7 mouse cellular contexts compared by ENCODE assay signal in the genomic region with DNA sequence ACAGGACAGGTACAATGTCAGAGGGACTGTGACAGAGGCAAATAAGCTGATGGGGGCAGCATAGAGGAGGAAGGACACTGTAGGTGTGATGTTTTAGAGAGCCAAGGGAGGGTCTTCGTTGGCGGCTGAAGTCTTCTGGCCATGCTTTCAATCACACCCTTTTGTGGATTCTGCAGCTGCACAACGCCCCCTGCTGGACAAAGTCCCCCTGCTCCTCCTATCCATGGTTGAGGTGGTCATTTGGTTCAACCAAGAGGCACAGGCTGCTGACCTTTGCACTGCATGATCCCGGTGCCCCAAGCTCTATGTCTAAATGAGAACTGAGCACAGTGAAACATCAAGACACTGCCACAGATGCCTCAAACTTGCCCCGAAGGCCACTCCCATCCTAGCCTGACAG. TPM values are rescaled to one million over a fixed set of nuclear protein-coding genes. Genes with fewer than 3 reads are reported as not detected.
DNase-seq lines count a peak whose midpoint lies in the region; ATAC-seq and TF ChIP-seq lines count a peak whose summit lies in the region.

No protein-coding gene starts in this region.

- no peaks in the 10 kb centered on the region for H3K4me1 ChIP-seq in liver, adult 2 months (ENCODE audit: control insufficient read depth, insufficient read depth, low read length)
- no peaks in the 10 kb centered on the region for H3K4me1 ChIP-seq in liver, embryonic 12.5 days

- no peak overlapping the region for H3K4me3 ChIP-seq in liver, adult 2 months (ENCODE audit: insufficient read depth, low read depth, low read length)
- no peak overlapping the region for H3K4me3 ChIP-seq in liver, embryonic 12.5 days

- H3K27ac ChIP-seq in liver, adult 2 months (replicated peaks; ENCODE audit: insufficient read depth, low read depth, low read length): no peak overlapping the region
- no peak overlapping the region for H3K27ac ChIP-seq in liver, embryonic 12.5 days

- no peak overlapping the region for H3K4me2 ChIP-seq in liver, embryonic 12.5 days

- intact Hi-C loops in left cerebral cortex, postnatal 4 days (cut with DNase I): no loop called here

- no peaks in the 10 kb centered on the region for H3K9me3 ChIP-seq in liver, embryonic 12.5 days (replicated peaks)

- TF ChIP-seq CTCF in liver, adult 2 months (IDR thresholded peaks at IDR 0.05; ENCODE audit: low read depth, low read length): peak; percentile 60

- H3K36me3 ChIP-seq in liver, adult 2 months (ENCODE audit: control insufficient read depth, insufficient read depth, low read length): no peaks in the 10 kb centered on the region
- no peaks in the 10 kb centered on the region for H3K36me3 ChIP-seq in liver, embryonic 12.5 days

- no peaks in the 10 kb centered on the region for H3K79me2 ChIP-seq in liver, adult 2 months (ENCODE audit: control insufficient read depth, insufficient read depth, low read length)

- WGBS in liver, adult 2 months: 31% methylated on average over 5 of the region's 5 CpGs
- WGBS in liver, embryonic 12.5 days (ENCODE audit: insufficient replicate concordance): 35% methylated on average over 5 of the region's 5 CpGs

- H3K9ac ChIP-seq in liver, adult 2 months (ENCODE audit: low read depth, low read length): no peak overlapping the region
- no peak overlapping the region for H3K9ac ChIP-seq in liver, embryonic 12.5 days

- ATAC-seq in liver, embryonic 12.5 days: no peak

- H3K27me3 ChIP-seq in liver, adult 2 months (ENCODE audit: control insufficient read depth, insufficient read depth, low read length): no peaks in the 10 kb centered on the region
- peaks cover 40% of the 10 kb centered on the region for H3K27me3 ChIP-seq in liver, embryonic 12.5 days (replicated peaks)

- no peak for TF ChIP-seq POLR2A in liver, adult 2 months (IDR thresholded peaks at IDR 0.05; ENCODE audit: extremely low read depth, insufficient read depth, low read length)

- DNase-seq in liver, adult 2 months (ENCODE audit: extremely low read depth, low read depth, low spot score): no peak
- peak; percentile 59 for DNase-seq in NIH3T3 (ENCODE audit: low read depth)
- DNase-seq in cerebellum, adult 9-10 months: peak; percentile 31
- DNase-seq in gastrocnemius, postnatal 4 days (ENCODE audit: low spot score in 2 of 2): peak; percentile 52 to 63
- peak; percentile 77 for DNase-seq in left cerebral cortex, postnatal 4 days
- peak; percentile 51 for DNase-seq in right cerebral cortex, postnatal 14 days

RNA-seq across cellular contexts. Expression of a gene that starts 46.0 kb away (rescaled TPM):
- total RNA-seq in liver, adult 2 months (2014; rRNA removed): 8.9 and 11.1 TPM in 2 replicates
- polyA plus RNA-seq in liver, adult 2 months (2012; rRNA removed): 2.0 and 2.5 TPM in 2 replicates
- polyA plus RNA-seq in liver, embryonic 12.5 days (2016; fragmentation: Nextera tagmentation; extraction: Ambion mirVana): 41.1 and 41.2 TPM in 2 replicates
- 10 to 100 TPM; 26.8 to 30.9 TPM for total RNA-seq in gastrocnemius, postnatal 4 days (2021)
- total RNA-seq in left cerebral cortex, postnatal 4 days (2021): 10 to 100 TPM; 24.8 to 26.6 TPM
